Mouse (Mus musculus) left cerebral cortex, adult 2 months (tissue): ENCODE results near the gene Hoxa10. TPM values are rescaled to one million over a fixed set of nuclear protein-coding genes. Genes with fewer than 3 reads are reported as not detected.

Source experiments
- DNase-seq, 2 experiments: peaks; one replicate each; pipeline ENCODE4 v3.0.0; 2021 to 2022; ENCODE audit warnings: low spot score in 2 of 2, mixed read lengths in 1 of 2; ENCODE audit errors: extremely low spot score in 1 of 2
- H3K27ac ChIP-seq: fragments of 200-600 bp; 2 replicates; pipeline ENCODE4 v1.8.1; 2022
- H3K4me3 ChIP-seq: fragments of 200-600 bp; 2 replicates; pipeline ENCODE4 v1.8.1; 2022
- CTCF ChIP-seq: fragments of 200-600 bp; IDR thresholded peaks from 2 replicates; pipeline ENCODE4 v1.8.1; 2022; ENCODE audit warnings: antibody characterized with exemption, mild to moderate bottlenecking, moderate library complexity
- intact Hi-C: fragments of 180-260 bp; cut with DNase I; formaldehyde crosslinking; loops from one replicate; pipeline ENCODE4 v1.15.1; 2025
- total RNA-seq, 2 experiments: library from RNA; stranded (reverse); gene quantifications; 2 replicates each; pipeline ENCODE4 v1.2.3; 2021

Hoxa10 gene
- total RNA-seq, 2 experiments from 2014 or later, result not detected

- intact Hi-C loops, result no loop called here
- no peak for DNase-seq
- Histone ChIP-seq H3K4me3 (no peak overlapping the region), H3K27ac (no peak overlapping the region)
- TF ChIP-seq CTCF, result no peak
Observed at GRCm38 (mm10) chr6:52249826-52250225, 9.2 kb upstream of the Hoxa10 start.

DNA sequence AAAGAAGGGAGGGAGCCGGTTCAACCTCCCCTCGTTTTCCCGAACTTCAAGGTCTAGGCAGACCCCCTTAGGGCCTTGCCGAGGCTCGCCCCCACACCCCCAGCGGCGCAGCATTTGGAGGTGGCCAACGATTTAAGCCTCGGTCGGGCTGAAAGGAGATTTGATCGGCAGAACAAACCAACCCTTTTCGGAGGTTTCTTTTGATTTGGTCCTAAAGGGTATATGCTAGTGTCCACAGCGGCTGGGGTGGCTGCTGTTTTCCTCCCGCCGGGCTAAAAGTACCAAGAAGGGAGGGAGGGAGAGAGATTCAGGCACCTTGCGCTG, 8.7 kb upstream of the Hoxa10 start:
- intact Hi-C loops, result no loop called here
- Histone ChIP-seq H3K27ac (no peak overlapping the region), H3K4me3 (no peak overlapping the region)
- no peak for TF ChIP-seq CTCF
- no peak for DNase-seq

GRCm38 (mm10) chr6:52248638-52249414, 8.2 kb upstream of the Hoxa10 start:
- intact Hi-C loops, result no loop called here
- Histone ChIP-seq H3K27ac (no peak overlapping the region), H3K4me3 (no peak overlapping the region)
- no peak for DNase-seq
- no peak for TF ChIP-seq CTCF

GRCm38 (mm10) chr6:52247766-52248637, 7.3 kb upstream of the Hoxa10 start:
- no peak for TF ChIP-seq CTCF
- no peak for DNase-seq
- intact Hi-C loops, result no loop called here
- no peak overlapping the region for H3K27ac ChIP-seq
- no peak overlapping the region for H3K4me3 ChIP-seq

DNA sequence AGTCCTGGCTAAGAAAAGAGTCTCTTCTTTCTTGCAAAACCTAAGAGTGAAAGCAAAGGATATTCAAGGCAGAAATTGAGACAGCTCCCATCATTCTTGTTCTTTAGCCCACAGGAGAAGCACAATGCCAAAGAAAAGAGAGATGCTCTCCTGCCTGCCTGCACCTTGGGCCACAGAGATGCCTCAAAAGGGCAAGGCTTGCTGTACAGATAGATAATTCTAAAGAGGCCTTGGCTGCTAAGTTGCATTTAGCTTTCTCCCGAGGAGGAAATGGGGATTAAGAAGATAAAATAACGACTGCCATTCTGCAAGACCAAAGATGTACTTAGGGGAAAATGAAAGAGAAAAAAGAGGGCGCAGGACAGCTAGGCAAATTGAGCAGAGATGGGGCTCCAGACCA, 6.3 kb upstream of the Hoxa10 start:
- intact Hi-C loops, result no loop called here
- DNase-seq, result no peak
- Histone ChIP-seq H3K4me3 (no peak overlapping the region), H3K27ac (no peak overlapping the region)
- no peak for TF ChIP-seq CTCF

- Histone ChIP-seq H3K4me3 (no peak overlapping the region), H3K27ac (no peak overlapping the region)
- intact Hi-C loops, result no loop called here
- DNase-seq, result no peak
- no peak for TF ChIP-seq CTCF
Observed at GRCm38 (mm10) chr6:52246403-52246803, 5.7 kb upstream of the Hoxa10 start.

DNA sequence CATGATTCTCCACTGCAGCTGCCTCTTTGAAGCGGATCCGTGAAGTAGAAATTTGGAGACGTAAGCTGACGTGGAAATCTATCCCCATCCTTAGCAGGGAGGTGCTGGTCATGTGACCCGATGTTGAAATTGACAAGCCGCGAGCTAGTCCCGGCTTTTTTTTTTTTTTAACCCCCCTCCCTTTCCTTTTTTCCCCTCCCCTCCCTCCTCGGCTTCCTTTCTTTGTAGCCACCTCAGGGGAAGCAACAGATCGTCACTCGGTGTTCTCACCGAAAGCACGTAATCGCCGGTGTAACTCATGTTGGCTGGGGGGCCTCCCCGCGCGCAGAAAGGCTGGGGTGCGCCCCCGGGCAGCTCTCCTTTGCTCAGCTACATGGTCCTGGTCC, 5.1 kb upstream of the Hoxa10 start, which contains the start of gene Hoxa11:
Gene Hoxa11 (minus strand): TSS at position 54 of the 386 bp plus-strand sequence.
- H3K4me3 ChIP-seq, result no peak within 1 kb of the TSS
- no peak for TF ChIP-seq CTCF
- intact Hi-C loops, result no loop called here
- no peak within 1 kb of the TSS for H3K27ac ChIP-seq
- DNase-seq, result no peak

GRCm38 (mm10) chr6:52245040-52245756, 4.5 kb upstream of the Hoxa10 start:
- H3K4me3 ChIP-seq, result no peak overlapping the region
- TF ChIP-seq CTCF, result no peak
- intact Hi-C loops, result no loop called here

DNA sequence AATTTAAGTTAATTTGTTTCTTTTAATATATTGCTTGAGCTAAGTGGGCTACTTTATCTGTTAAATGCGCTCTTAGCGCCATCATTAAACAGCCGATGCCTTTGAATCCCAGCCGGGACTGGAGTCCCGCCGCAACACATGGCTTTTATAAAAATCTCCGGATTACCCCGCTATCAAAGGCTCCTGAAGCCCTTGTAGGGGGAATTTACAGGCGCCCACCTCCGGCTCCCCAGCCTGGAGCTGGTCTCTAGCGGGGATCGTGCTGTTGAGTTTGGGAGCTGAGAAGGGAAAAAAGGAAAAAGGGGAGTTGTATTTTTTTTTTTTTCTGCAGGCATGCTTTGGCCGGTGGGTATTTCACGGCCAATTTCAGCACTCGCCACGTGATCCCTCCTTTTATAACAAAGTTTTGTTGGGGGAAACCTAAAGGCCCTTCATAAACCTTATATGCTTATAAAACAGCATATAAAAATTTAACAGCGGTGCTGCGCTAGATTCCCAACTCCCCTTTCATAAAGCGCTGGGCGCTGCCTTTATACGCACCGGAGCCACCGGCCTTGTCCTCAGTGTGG, 3.9 kb upstream of the Hoxa10 start:
- TF ChIP-seq CTCF, result no peak
- no peak for DNase-seq
- intact Hi-C loops, result no loop called here
- H3K4me3 ChIP-seq, result no peak overlapping the region
- no peak overlapping the region for H3K27ac ChIP-seq

More at GRCm38 (mm10) chr6:52245040-52245756, 4.5 kb upstream of the Hoxa10 start:
- H3K27ac ChIP-seq, result no peak overlapping the region
- DNase-seq, result no peak

GRCm38 (mm10) chr6:52243681-52244121, 3.0 kb upstream of the Hoxa10 start:
- intact Hi-C loops, result no loop called here
- H3K4me3 ChIP-seq, result no peak overlapping the region
- TF ChIP-seq CTCF, result no peak
- DNase-seq, result no peak
- no peak overlapping the region for H3K27ac ChIP-seq

DNA sequence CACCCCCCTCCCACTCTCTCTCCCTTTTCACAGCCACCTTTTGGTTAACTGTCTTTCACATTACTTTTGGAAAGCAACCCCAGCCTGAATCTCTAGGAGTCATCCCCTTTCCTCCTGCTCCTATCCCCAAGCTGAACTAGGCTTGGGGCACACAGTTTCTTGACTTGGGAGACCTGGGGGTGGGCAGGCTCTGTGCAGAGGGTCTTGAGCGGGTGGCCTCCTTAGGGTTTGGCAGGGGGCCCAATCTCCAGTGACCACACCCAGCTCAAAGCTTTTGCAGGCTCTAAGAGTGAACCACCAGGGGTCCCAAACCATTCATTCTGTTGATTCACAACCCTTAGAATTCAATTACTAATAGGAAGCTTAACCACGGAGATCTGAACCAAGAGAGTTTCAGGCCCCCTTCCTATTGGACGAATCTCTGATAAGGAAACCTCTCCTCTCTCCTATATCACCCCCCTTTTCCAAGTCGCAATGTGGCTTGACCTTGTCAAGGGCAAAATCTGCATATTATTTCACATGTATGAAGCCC, 2.2 kb upstream of the Hoxa10 start:
- H3K27ac ChIP-seq, result no peak overlapping the region
- no peak for DNase-seq
- TF ChIP-seq CTCF, result no peak
- H3K4me3 ChIP-seq, result no peak overlapping the region
- intact Hi-C loops, result no loop called here
